In genomic region chr5:148361759-148362010, GRCm38 (mm10) we compare ENCODE assay signal across 16 mouse cellular contexts. TPM values are rescaled to one million over a fixed set of nuclear protein-coding genes. Genes with fewer than 3 reads are reported as not detected.
A peak's percentile ranks its signal among the peaks of the same experiment; 100 is the strongest.
DNase-seq lines count a peak whose midpoint lies in the region; ATAC-seq and TF ChIP-seq lines count a peak whose summit lies in the region.
"Had no signal": no experiment of that assay in that cellular context is flagged by ENCODE, and none has a peak within 500 bp of the region (broad histone marks: within the 10 kb centered on the region; RNA-seq: fewer than 3 reads in every experiment).

No protein-coding gene starts in this region.

- peaks cover 24 to 34% of the 10 kb centered on the region in 2 experiments for H3K4me1 ChIP-seq in heart, embryonic 14.5 days (ENCODE audit: control insufficient read depth in 2 of 2, insufficient read depth in 2 of 2, low read length in 2 of 2)
- 0 out of 2 replicates have a peak, but pooled peaks cover 2% of the 10 kb centered on the region for H3K4me1 ChIP-seq in stomach, embryonic 14.5 days (ENCODE audit: control insufficient read depth, insufficient read depth, low read length)
- H3K4me1 ChIP-seq: hindbrain, embryonic 13.5 days had no signal

- POLR2A ChIA-PET in Patski (lab: Charles Lee), result interaction anchor here (0.6 to 1.1 kb wide), 3 partner anchors 8 to 26 kb away, joined by 3 to 5 read pairs (median 4); no protein-coding TSS in a partner anchor

- peak overlapping the region; percentile 48 for H3K4me2 ChIP-seq in heart, embryonic 14.5 days (ENCODE audit: low read length)
- H3K4me2 ChIP-seq in stomach, embryonic 14.5 days (replicated peaks; ENCODE audit: low read depth, low read length), result no peak overlapping the region
- H3K4me2 ChIP-seq: hindbrain, embryonic 13.5 days; limb, embryonic 15.5 days had no signal

- peak overlapping the region; percentile 73 to 75 for H3K27ac ChIP-seq in heart, embryonic 14.5 days (replicated peaks in 1 of 2; ENCODE audit: control insufficient read depth in 1 of 2, insufficient read depth in 1 of 2, low read depth in 2 of 2, low read length in 2 of 2)
- H3K27ac ChIP-seq in stomach, embryonic 14.5 days (ENCODE audit: low read length), result peak overlapping the region; percentile 52; the same call in 1 of the 2 replicates
- H3K27ac ChIP-seq: forebrain, embryonic 10.5 days; hindbrain, embryonic 13.5 days; layer of hippocampus, adult 2 months had no signal

- H3K9ac ChIP-seq in heart, embryonic 14.5 days (ENCODE audit: low read length), result peak overlapping the region; percentile 41
- no peak overlapping the region for H3K9ac ChIP-seq in stomach, embryonic 14.5 days (replicated peaks; ENCODE audit: low read depth, low read length)
- H3K9ac ChIP-seq: hindbrain, embryonic 13.5 days; limb, embryonic 15.5 days had no signal

- no peak for DNase-seq in heart, adult 18-20 months
- DNase-seq in kidney, postnatal 14 days, result peak; percentile 14
- DNase-seq in kidney, adult 8-10 months, result no peak
- no peak for DNase-seq in Patski (ENCODE audit: low read depth, low spot score)
- DNase-seq in left cerebral cortex, postnatal 10 days (ENCODE audit: extremely low spot score in 1 of 2, low spot score in 2 of 2), result no peak
- DNase-seq: cerebellum, postnatal 14 days; gastrocnemius, postnatal 25 days; midbrain, embryonic 14.5 days; thymus, postnatal 4 days had no signal

- H3K27me3 ChIP-seq in heart, embryonic 14.5 days (ENCODE audit: control insufficient read depth, insufficient read depth, low read length), result no peaks in the 10 kb centered on the region
- H3K27me3 ChIP-seq in Patski, result no peaks in the 10 kb centered on the region
- no peaks in the 10 kb centered on the region for H3K27me3 ChIP-seq in stomach, embryonic 14.5 days (ENCODE audit: control insufficient read depth, insufficient read depth, low read length)
- H3K27me3 ChIP-seq: hindbrain, embryonic 13.5 days; limb, embryonic 15.5 days had no signal

- H3K4me3 ChIP-seq in heart, embryonic 14.5 days (ENCODE audit: control insufficient read depth in 1 of 2, insufficient read depth in 1 of 2, low read depth in 1 of 2, low read length in 2 of 2), result no peak overlapping the region
- no peak overlapping the region for H3K4me3 ChIP-seq in stomach, embryonic 14.5 days (ENCODE audit: low read depth, low read length)
- H3K4me3 ChIP-seq: forebrain, embryonic 10.5 days; hindbrain, embryonic 13.5 days; layer of hippocampus, adult 2 months; limb, embryonic 15.5 days had no signal

- H3K9me3 ChIP-seq in heart, embryonic 14.5 days (ENCODE audit: control insufficient read depth, low read length), result 0 out of 2 replicates have a peak, but pooled peaks cover 2% of the 10 kb centered on the region
- H3K9me3 ChIP-seq in stomach, embryonic 14.5 days (ENCODE audit: control insufficient read depth, low read depth, low read length), result no peaks in the 10 kb centered on the region
- H3K9me3 ChIP-seq: forebrain, embryonic 10.5 days; hindbrain, embryonic 13.5 days; limb, embryonic 15.5 days had no signal

- 17% methylated on average over 3 of the region's 3 CpGs for WGBS in heart, embryonic 14.5 days
- 34% methylated on average over 3 of the region's 3 CpGs for WGBS in stomach, embryonic 14.5 days

- CTCF ChIA-PET in Patski (lab: Charles Lee), result interaction anchor here (1.0 to 2.1 kb wide), 4 partner anchors 29 to 226 kb away, joined by 3 to 7 read pairs (median 4); partner anchors contain the start of gene Slc7a1

- no peak for ATAC-seq in heart, embryonic 14.5 days (ENCODE audit: insufficient number of reproducible peaks, insufficient read depth, low FRiP score, low read depth)
- peak; percentile 90 for ATAC-seq in Patski
- ATAC-seq in stomach, embryonic 14.5 days (ENCODE audit: insufficient number of reproducible peaks, insufficient read depth, low FRiP score, low read depth), result no peak
- ATAC-seq: activated CD4-positive, CD25-positive, alpha-beta regulatory T cell, adult 4 months had no signal

- in situ Hi-C loops in Patski (cut with MboI; ENCODE audit: low pct_unique_long_range_greater_than_20kb), result loop anchor here (25.0 kb wide), 1 partner anchor 1026 kb away; no protein-coding TSS in a partner anchor

- H3K36me3 ChIP-seq in heart, embryonic 14.5 days (ENCODE audit: control insufficient read depth, insufficient read depth, low read length), result 0 out of 2 replicates have a peak, but pooled peaks cover 2% of the 10 kb centered on the region
- no peaks in the 10 kb centered on the region for H3K36me3 ChIP-seq in stomach, embryonic 14.5 days (ENCODE audit: control insufficient read depth, insufficient read depth, low read length)

- intact Hi-C loops in left cerebral cortex, postnatal 10 days (cut with DNase I), result no loop called here

- TF ChIP-seq CTCF in Patski (IDR thresholded peaks at IDR 0.05), result no peak

RNA-seq across cellular contexts. Expression of gene Slc7a1, which starts 38.0 kb away (rescaled TPM):
- 22.5 and 23.0 TPM in 2 replicates for polyA plus RNA-seq in heart, embryonic 14.5 days (2014; fragmentation: Nextera tagmentation; extraction: Ambion mirVana)
- 10 to 100 TPM; 11.8 to 13.5 TPM for total RNA-seq in heart, adult 18-20 months (2021)
- 33.7 TPM for polyA plus RNA-seq in Patski (2021)
- polyA plus RNA-seq in stomach, embryonic 14.5 days (2014; fragmentation: Nextera tagmentation; extraction: Ambion mirVana), result 31.8 and 38.5 TPM in 2 replicates
- total RNA-seq in left cerebral cortex, postnatal 10 days (2021), result 10 to 100 TPM; 70.9 to 74.5 TPM
